Mouse (Mus musculus) lung, embryonic 16.5 days (tissue): ENCODE data around the gene Sde2. TPM values are rescaled to one million over a fixed set of nuclear protein-coding genes. Genes with fewer than 3 reads are reported as not detected.

Experiments
- ATAC-seq: fragments of 200-750 bp; cut with Nextera tagmentation; 2 replicates; pipeline ENCODE4 v1.8.0; 2017; ENCODE audit warnings: low read depth, mild to moderate bottlenecking, moderate library complexity
- H3K27ac ChIP-seq: fragments of 300-500 bp; sonication (generic); 2 replicates; pipeline ENCODE4 v1.5.1; 2014; ENCODE audit warnings: mild to moderate bottlenecking, control low read depth, low read length
- H3K27me3 ChIP-seq: fragments of 300-500 bp; sonication (generic); 2 replicates; pipeline ENCODE4 v1.6.1; 2014; ENCODE audit warnings: low read depth, low read length, mixed read lengths; ENCODE audit not compliant: control insufficient read depth, insufficient read depth
- H3K36me3 ChIP-seq: fragments of 300-500 bp; sonication (generic); 2 replicates; pipeline ENCODE4 v1.6.1; 2014; ENCODE audit warnings: low read length; ENCODE audit not compliant: control insufficient read depth, insufficient read depth
- H3K4me1 ChIP-seq: fragments of 300-500 bp; sonication (generic); replicated peaks from 2 replicates; pipeline ENCODE4 v1.6.1; 2014; ENCODE audit warnings: low read length, mixed read lengths; ENCODE audit not compliant: control insufficient read depth, insufficient read depth
- H3K4me2 ChIP-seq: fragments of 300-500 bp; sonication (generic); 2 replicates; pipeline ENCODE4 v1.6.1; 2014; ENCODE audit warnings: low read depth, low read length, control low read depth
- H3K4me3 ChIP-seq: fragments of 300-500 bp; sonication (generic); 2 replicates; pipeline ENCODE4 v1.5.1; 2014; ENCODE audit warnings: mild to moderate bottlenecking, low read length, control low read depth
- H3K9ac ChIP-seq: fragments of 300-500 bp; sonication (generic); 2 replicates; pipeline ENCODE4 v1.6.1; 2014; ENCODE audit warnings: low read length, control low read depth
- H3K9me3 ChIP-seq: fragments of 300-500 bp; sonication (generic); 2 replicates; pipeline ENCODE4 v1.6.1; 2016; ENCODE audit warnings: low read length; ENCODE audit not compliant: control insufficient read depth
- WGBS: fragments of 180-500 bp; shearing (Covaris S2); extraction: QIAGEN DNeasy Blood & Tissue Kit; methylation state at CpG from one replicate; pipeline ENCODE4 v1.1.7; 2014; 5-methylcytosine and 5-hydroxymethylcytosine counted together
- polyA plus RNA-seq: library from polyadenylated mRNA; unstranded; fragments of >200 nt; fragmentation: Nextera tagmentation; extraction: Ambion mirVana; gene quantifications from 2 replicates; pipeline ENCODE4 v1.2.1, GENCODE M21; 2015

The Sde2 gene
- polyA plus RNA-seq, 1 experiment from 2014 or later: 38.3 TPM

DNA sequence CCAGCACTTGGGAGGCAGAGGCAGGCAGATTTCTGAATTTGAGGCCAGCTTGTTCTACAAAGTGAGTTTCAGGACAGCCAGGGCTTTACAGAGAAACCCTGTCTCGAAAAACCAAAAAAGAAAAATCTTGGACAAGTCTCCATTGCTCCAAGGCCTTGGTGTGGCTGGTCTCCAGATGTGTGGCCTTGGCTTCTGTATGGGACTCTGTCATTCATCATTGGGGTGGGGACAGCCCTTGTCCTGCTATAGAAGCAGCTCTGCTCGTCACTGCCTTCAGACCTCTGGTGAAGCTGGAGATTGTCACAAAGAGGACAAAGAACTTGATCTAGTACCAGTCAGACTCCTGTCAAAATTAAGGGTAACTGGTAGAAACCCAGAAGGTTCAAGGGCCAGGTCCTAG is 23.7 kb downstream of the Sde2 start:
- H3K4me1 ChIP-seq: no peaks in the 10 kb centered on the region
- H3K36me3 ChIP-seq: no peaks in the 10 kb centered on the region
- H3K9me3 ChIP-seq: no peaks in the 10 kb centered on the region
- H3K9ac ChIP-seq: no peak overlapping the region
- H3K27ac ChIP-seq: no peak overlapping the region
- H3K4me3 ChIP-seq: no peak overlapping the region
- WGBS: 68% methylated on average over 2 of the region's 2 CpGs
- no peaks in the 10 kb centered on the region for H3K27me3 ChIP-seq
- no peak for ATAC-seq
- H3K4me2 ChIP-seq: no peak overlapping the region

DNA sequence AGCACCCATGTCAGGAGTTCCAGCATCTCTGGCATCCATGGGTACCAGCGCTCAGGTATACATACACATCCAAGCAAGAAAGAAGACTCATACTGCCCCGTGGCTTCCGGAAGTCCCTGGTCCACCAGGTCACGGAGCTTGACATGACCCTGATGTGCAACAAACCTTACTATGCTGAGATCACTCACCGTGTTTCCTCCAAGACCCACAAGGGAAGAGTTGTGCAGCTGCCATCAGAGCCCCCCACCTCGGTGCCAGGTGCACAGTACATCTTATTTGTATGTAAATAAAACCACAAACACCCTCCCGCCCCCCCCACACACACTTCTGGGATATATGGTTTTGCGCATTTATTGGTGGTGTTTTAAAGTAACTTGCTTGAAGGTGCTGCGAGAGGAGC is 24.2 kb downstream of the Sde2 start:
- 85% methylated on average over 9 of the region's 9 CpGs for WGBS

GRCm38 (mm10) chr1:180877466-180877865 is 26.5 kb downstream of the Sde2 start:
- Histone ChIP-seq H3K36me3 (no peaks in the 10 kb centered on the region), H3K9ac (no peak overlapping the region), H3K4me2 (no peak overlapping the region), H3K4me3 (no peak overlapping the region), H3K4me1 (no peaks in the 10 kb centered on the region), H3K27me3 (no peaks in the 10 kb centered on the region), H3K27ac (no peak overlapping the region), H3K9me3 (no peaks in the 10 kb centered on the region)
- no peak for ATAC-seq
- 74% methylated on average over 4 of the region's 4 CpGs for WGBS

More for the DNA sequence above, 24.2 kb downstream of the Sde2 start:
- Histone ChIP-seq H3K4me1 (no peaks in the 10 kb centered on the region), H3K36me3 (no peaks in the 10 kb centered on the region), H3K9ac (no peak overlapping the region), H3K27ac (no peak overlapping the region), H3K4me3 (no peak overlapping the region), H3K9me3 (no peaks in the 10 kb centered on the region), H3K4me2 (no peak overlapping the region), H3K27me3 (no peaks in the 10 kb centered on the region)
- ATAC-seq: no peak

DNA sequence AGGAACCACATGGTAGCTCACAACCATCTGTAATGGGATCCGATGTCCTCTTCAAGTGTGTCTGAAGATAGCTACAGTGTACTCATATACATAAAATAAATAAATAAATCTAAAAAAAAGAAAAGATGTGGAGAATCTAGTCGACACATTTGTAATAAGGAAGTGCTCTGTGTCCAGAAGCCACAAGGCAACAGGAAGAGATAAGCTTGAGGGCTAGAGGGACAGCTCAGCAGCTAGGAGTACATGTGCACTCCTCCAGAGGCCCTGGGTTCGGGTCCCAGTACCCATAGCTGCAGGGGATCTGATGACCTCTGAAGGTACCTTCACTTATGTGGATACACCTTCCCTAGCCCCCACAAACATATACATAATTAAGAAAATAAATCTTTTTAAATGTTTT is 30.8 kb downstream of the Sde2 start:
- H3K27ac ChIP-seq: no peak overlapping the region
- no peak overlapping the region for H3K4me2 ChIP-seq
- H3K4me1 ChIP-seq: no peaks in the 10 kb centered on the region
- H3K27me3 ChIP-seq: no peaks in the 10 kb centered on the region
- no peaks in the 10 kb centered on the region for H3K36me3 ChIP-seq
- no peaks in the 10 kb centered on the region for H3K9me3 ChIP-seq
- ATAC-seq: no peak
- H3K4me3 ChIP-seq: no peak overlapping the region
- WGBS: 65% methylated on average over 3 of the region's 3 CpGs
- H3K9ac ChIP-seq: no peak overlapping the region

GRCm38 (mm10) chr1:180883731-180884130 is 32.8 kb downstream of the Sde2 start:
- Histone ChIP-seq H3K4me1 (peaks cover 8% of the 10 kb centered on the region), H3K4me2 (no peak overlapping the region), H3K27me3 (no peaks in the 10 kb centered on the region), H3K36me3 (no peaks in the 10 kb centered on the region), H3K27ac (no peak overlapping the region), H3K9me3 (no peaks in the 10 kb centered on the region), H3K9ac (no peak overlapping the region), H3K4me3 (no peak overlapping the region)
- 18% methylated on average over 7 of the region's 7 CpGs for WGBS
- no peak for ATAC-seq

DNA sequence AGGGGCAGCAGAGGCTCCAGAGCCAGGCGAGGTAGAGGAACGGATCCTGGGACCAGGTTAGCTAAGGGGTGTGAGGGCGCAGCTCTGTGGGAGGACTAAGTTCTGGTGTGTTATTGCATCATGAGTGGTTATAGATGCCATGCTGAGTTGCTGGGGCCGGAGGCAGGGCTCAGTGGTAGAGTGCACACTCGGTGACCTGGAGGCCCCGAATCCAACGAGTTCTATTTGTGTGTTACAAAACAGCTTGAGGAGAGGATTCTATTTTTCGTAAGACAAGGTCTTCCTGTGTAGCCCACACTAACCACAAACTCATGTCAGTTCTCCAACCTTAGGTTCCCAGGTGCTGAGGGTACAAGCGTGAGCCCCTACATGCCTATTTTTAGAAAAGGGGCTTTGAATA is 33.6 kb downstream of the Sde2 start:
- Histone ChIP-seq H3K27me3 (no peaks in the 10 kb centered on the region), H3K36me3 (no peaks in the 10 kb centered on the region), H3K9ac (no peak overlapping the region), H3K27ac (no peak overlapping the region), H3K4me1 (peaks cover 14% of the 10 kb centered on the region), H3K4me3 (no peak overlapping the region), H3K4me2 (no peak overlapping the region), H3K9me3 (no peaks in the 10 kb centered on the region)
- ATAC-seq: no peak
- WGBS: 63% methylated on average over 9 of the region's 9 CpGs

DNA sequence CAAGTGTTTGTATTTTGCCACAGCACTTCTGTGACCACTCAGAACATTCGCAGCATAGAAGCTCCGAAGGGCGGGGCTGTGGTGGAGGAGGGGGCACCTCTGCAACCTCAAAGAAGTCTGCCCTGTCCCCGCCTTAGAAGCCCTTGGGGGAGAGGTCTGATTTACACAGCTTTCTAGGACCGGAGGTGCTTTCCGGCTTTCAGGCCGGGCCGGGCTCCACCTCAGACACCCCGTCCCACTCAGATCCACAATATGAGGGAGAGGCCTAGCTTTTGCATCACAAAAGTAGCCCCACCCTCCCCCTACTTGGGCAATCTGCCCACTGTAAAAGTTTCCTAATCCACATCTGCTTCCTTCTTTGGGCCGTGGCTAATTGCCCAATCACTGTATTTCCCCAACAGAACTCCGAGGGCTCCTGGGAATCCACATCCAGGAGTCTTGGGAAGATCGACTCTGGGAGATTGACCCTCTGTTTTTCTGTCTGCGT is 37.7 kb downstream of the Sde2 start:
- 2% methylated on average over 13 of the region's 13 CpGs for WGBS
- peak overlapping the region; percentile 33 for H3K4me3 ChIP-seq
- H3K9me3 ChIP-seq: no peaks in the 10 kb centered on the region
- ATAC-seq: peak; percentile 92
- peaks cover 14% of the 10 kb centered on the region for H3K4me1 ChIP-seq
- H3K27ac ChIP-seq: peak overlapping the region; percentile 75
- peaks cover 7% of the 10 kb centered on the region; the same call in 1 of the 2 replicates for H3K27me3 ChIP-seq
- peak overlapping the region; percentile 62 for H3K9ac ChIP-seq
- H3K4me2 ChIP-seq: peak overlapping the region; percentile 56
- no peaks in the 10 kb centered on the region for H3K36me3 ChIP-seq

- H3K4me3 ChIP-seq: peak overlapping the region; percentile 33; the same call in 1 of the 2 replicates
- WGBS: 39% methylated on average over 7 of the region's 7 CpGs
These were observed 38.2 kb downstream of the Sde2 start for GRCm38 (mm10) chr1:180889172-180889571.

GRCm38 (mm10) chr1:180889841-180890240 is 38.9 kb downstream of the Sde2 start:
- H3K9me3 ChIP-seq: no peaks in the 10 kb centered on the region
- H3K4me2 ChIP-seq: no peak overlapping the region
- H3K9ac ChIP-seq: no peak overlapping the region
- H3K4me1 ChIP-seq: peaks cover 16% of the 10 kb centered on the region
- peaks cover 19% of the 10 kb centered on the region for H3K27me3 ChIP-seq
- no peak for ATAC-seq
- WGBS: 58% methylated on average over 6 of the region's 6 CpGs
- H3K36me3 ChIP-seq: no peaks in the 10 kb centered on the region
- H3K4me3 ChIP-seq: no peak overlapping the region
- H3K27ac ChIP-seq: no peak overlapping the region

More at GRCm38 (mm10) chr1:180889172-180889571, 38.2 kb downstream of the Sde2 start:
- ATAC-seq: no peak; the same call in 1 of the 2 replicates
- H3K27ac ChIP-seq: peak overlapping the region; percentile 75
- H3K36me3 ChIP-seq: no peaks in the 10 kb centered on the region
- peak overlapping the region; percentile 56 for H3K4me2 ChIP-seq
- peaks cover 14% of the 10 kb centered on the region for H3K4me1 ChIP-seq
- H3K27me3 ChIP-seq: peaks cover 13% of the 10 kb centered on the region
- no peaks in the 10 kb centered on the region for H3K9me3 ChIP-seq
- H3K9ac ChIP-seq: peak overlapping the region; percentile 62

- Histone ChIP-seq H3K4me3 (no peak within 1 kb of the TSS), H3K27ac (no peak within 1 kb of the TSS), H3K36me3 (no peaks in the 10 kb centered on the region), H3K27me3 (peaks cover 26% of the 10 kb centered on the region), H3K4me2 (no peak within 1 kb of the TSS), H3K4me1 (peaks cover 16% of the 10 kb centered on the region), H3K9ac (no peak within 1 kb of the TSS), H3K9me3 (no peaks in the 10 kb centered on the region)
- ATAC-seq: no peak
- 51% methylated on average over 10 of the region's 10 CpGs for WGBS
These were observed 41.9 kb downstream of the Sde2 start, which contains the start of gene Lefty2 for GRCm38 (mm10) chr1:180892808-180893207. Lefty2 (plus strand) TSS chr1:180893108.
